Mouse (Mus musculus): ENCODE data around the gene Ruvbl1.

GRCm38 (mm10) chr6:88503044-88503443 is 37.8 kb downstream of the Ruvbl1 start:
- TF ChIP-seq CTCF (IDR thresholded peaks at IDR 0.05; ENCODE audit: low read depth) (peak; percentile 48; the same call in 1 of the 2 replicates), EP300 (IDR thresholded peaks at IDR 0.05; ENCODE audit: low read depth) (no peak)

Measured in liver, embryonic 14.5 days (tissue).